Mouse (Mus musculus) heart, embryonic 16.5 days (tissue): ENCODE results near the gene Efnb1. TPM values are rescaled to one million over a fixed set of nuclear protein-coding genes. Genes with fewer than 3 reads are reported as not detected.

Experiments used
- ATAC-seq: fragments of 200-750 bp; cut with Nextera tagmentation; replicated peaks from 2 replicates; pipeline ENCODE4 v1.8.0; 2017; ENCODE audit warnings: moderate number of reproducible peaks; ENCODE audit not compliant: insufficient read depth, low FRiP score; ENCODE audit errors: extremely low read depth
- H3K27ac ChIP-seq: fragments of 300-500 bp; sonication (generic); 2 replicates; pipeline ENCODE4 v1.5.1; 2014; ENCODE audit warnings: mild to moderate bottlenecking, low read length, control low read depth, moderate library complexity
- H3K27me3 ChIP-seq: fragments of 300-500 bp; sonication (generic); 2 replicates; pipeline ENCODE4 v1.6.1; 2014; ENCODE audit warnings: low read length, mixed read lengths; ENCODE audit not compliant: control insufficient read depth, insufficient read depth
- H3K36me3 ChIP-seq: fragments of 300-500 bp; sonication (generic); 2 replicates; pipeline ENCODE4 v1.6.1; 2014; ENCODE audit not compliant: control insufficient read depth, insufficient read depth
- H3K4me1 ChIP-seq: fragments of 300-500 bp; sonication (generic); 2 replicates; pipeline ENCODE4 v1.6.1; 2014; ENCODE audit warnings: low read length, mixed read lengths; ENCODE audit not compliant: control insufficient read depth, insufficient read depth
- H3K4me2 ChIP-seq: fragments of 300-500 bp; sonication (generic); 2 replicates; pipeline ENCODE4 v1.6.1; 2014; ENCODE audit warnings: low read depth, mild to moderate bottlenecking, control low read depth, low read length
- H3K4me3 ChIP-seq: fragments of 300-500 bp; sonication (generic); 2 replicates; pipeline ENCODE4 v1.5.1; 2014; ENCODE audit warnings: mild to moderate bottlenecking, control low read depth, low read length
- H3K9ac ChIP-seq: fragments of 300-500 bp; sonication (generic); 2 replicates; pipeline ENCODE4 v1.6.1; 2014; ENCODE audit warnings: low read length, control low read depth
- H3K9me3 ChIP-seq: fragments of 300-500 bp; sonication (generic); replicated peaks from 2 replicates; pipeline ENCODE4 v1.6.1; 2016; ENCODE audit warnings: low read length; ENCODE audit not compliant: control insufficient read depth
- WGBS: fragments of 180-500 bp; shearing (Covaris S2); extraction: QIAGEN DNeasy Blood & Tissue Kit; methylation state at CpG from one replicate; pipeline ENCODE4 v1.1.7; 2014; 5-methylcytosine and 5-hydroxymethylcytosine counted together
- polyA plus RNA-seq: library from polyadenylated mRNA; unstranded; fragments of >200 nt; fragmentation: Nextera tagmentation; extraction: Ambion mirVana; gene quantifications from 2 replicates; pipeline ENCODE4 v1.2.1, GENCODE M21; 2015

Efnb1 gene
- polyA plus RNA-seq, 1 experiment from 2014 or later, result 17.4 TPM

DNA sequence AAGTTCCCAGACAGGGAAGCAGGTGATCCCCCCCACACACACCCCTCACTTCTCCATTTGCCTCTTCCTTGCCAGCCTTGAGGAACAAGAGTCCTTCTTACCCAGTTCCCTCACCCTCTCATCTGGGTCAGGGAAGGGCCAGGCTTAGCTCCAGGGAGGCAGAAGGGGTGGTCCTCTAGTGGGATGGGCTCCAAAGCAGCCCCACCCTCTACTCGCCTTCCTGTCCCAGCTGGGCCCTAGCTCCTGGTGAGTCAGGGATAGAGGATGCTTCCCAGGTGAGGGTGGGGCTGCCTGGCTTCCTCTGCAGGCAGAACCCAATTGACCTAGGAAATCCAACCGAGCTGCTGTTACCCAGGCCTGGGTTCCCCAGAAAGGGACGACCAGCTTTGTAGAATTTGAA, 14.8 kb downstream of the Efnb1 start:
- no peak overlapping the region for H3K9ac ChIP-seq
- no peaks in the 10 kb centered on the region for H3K9me3 ChIP-seq
- WGBS, result 74% methylated on average over 3 of the region's 3 CpGs
- H3K36me3 ChIP-seq, result peaks cover 15% of the 10 kb centered on the region; the same call in 1 of the 2 replicates
- ATAC-seq, result no peak
- no peaks in the 10 kb centered on the region for H3K4me1 ChIP-seq
- peaks cover 3% of the 10 kb centered on the region; the same call in 1 of the 2 replicates for H3K27me3 ChIP-seq
- no peak overlapping the region for H3K4me2 ChIP-seq
- no peak overlapping the region for H3K27ac ChIP-seq
- no peak overlapping the region for H3K4me3 ChIP-seq

DNA sequence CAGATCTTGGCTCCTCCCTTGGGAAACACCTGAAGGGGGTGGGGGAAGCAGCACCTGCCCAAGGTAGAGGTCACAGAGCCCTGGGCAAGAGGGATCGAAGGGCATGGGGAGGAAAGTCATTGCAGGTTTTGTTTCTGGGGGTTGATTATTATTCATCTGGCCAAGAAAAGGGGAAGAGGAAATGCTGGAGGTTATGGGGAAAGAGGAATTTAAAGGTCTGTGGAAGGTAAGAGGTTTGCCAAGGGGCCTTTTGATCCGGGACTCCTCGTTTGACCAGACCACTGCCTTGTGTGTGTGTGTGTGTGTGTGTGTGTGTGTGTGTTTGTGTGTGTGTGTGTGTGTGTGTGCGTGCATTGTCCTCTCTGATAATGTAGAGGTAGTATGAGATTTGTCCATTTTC, 15.5 kb downstream of the Efnb1 start:
- 0 out of 2 replicates have a peak, but pooled peaks cover 2% of the 10 kb centered on the region for H3K4me1 ChIP-seq
- 68% methylated on average over 4 of the region's 4 CpGs for WGBS
- no peak overlapping the region for H3K27ac ChIP-seq
- peaks cover 11% of the 10 kb centered on the region; the same call in 1 of the 2 replicates for H3K36me3 ChIP-seq
- H3K9ac ChIP-seq, result no peak overlapping the region
- no peak overlapping the region for H3K4me2 ChIP-seq
- H3K27me3 ChIP-seq, result peaks cover 7% of the 10 kb centered on the region; the same call in 1 of the 2 replicates
- H3K4me3 ChIP-seq, result no peak overlapping the region
- no peaks in the 10 kb centered on the region for H3K9me3 ChIP-seq
- no peak for ATAC-seq

DNA sequence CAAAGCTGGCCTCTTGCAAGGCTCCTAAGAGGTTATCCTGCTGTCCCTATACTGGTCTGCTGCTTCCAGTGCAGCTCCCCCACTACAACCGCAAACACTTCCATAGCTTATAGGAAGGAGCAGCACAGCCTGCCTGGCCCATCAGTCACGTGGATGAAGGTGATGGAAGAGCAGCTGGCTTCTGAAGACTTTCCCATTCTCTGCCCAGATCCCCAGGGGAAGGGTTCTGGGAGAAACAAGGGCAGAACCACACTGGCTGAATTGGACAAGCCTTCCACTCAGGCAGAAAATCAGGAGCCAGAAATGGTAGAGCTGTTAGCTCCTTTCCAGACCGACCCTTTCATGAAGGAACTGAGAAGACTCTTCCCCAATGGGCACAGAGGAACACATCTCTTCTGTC, 16.2 kb downstream of the Efnb1 start:
- Histone ChIP-seq H3K4me2 (no peak overlapping the region), H3K4me1 (0 out of 2 replicates have a peak, but pooled peaks cover 2% of the 10 kb centered on the region), H3K9me3 (no peaks in the 10 kb centered on the region), H3K36me3 (peaks cover 8% of the 10 kb centered on the region; the same call in 1 of the 2 replicates), H3K27ac (no peak overlapping the region), H3K9ac (no peak overlapping the region), H3K27me3 (peaks cover 8% of the 10 kb centered on the region; the same call in 1 of the 2 replicates), H3K4me3 (no peak overlapping the region)
- ATAC-seq, result no peak
- 45% methylated on average over 3 of the region's 3 CpGs for WGBS

DNA sequence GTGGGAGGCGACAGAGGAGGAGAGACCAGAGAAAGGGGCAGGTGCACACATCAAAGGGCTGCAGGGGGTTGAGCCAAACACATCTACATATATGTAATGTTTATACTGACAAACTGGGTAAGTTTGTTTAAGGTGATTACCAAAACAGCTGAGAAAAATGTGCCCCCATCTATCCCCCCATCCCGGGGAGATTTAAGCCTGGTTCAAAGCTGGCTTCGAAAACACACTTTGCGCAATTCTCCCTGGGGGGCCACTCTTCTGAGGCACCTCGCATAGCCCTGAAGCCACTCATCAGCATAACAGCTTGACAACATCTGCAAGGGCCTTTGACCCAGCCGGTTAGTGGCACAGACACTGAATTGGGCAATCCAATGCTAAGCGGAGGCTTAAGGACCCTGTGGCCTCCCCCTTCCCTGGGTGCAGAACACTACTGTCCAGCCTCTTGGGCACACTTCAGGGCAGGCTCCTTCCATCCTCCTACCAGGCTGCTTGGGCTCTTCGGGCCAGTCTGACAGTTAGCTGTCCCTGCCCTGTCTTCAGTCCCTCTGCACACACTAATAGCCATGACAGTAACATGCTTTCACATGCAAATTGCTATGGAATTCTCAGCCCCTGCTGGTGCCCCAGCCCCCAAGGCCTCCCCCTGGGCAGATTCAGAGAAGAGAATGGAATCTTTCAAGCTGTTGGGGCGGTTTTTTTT, 16.8 kb downstream of the Efnb1 start:
- H3K9me3 ChIP-seq, result no peaks in the 10 kb centered on the region
- peaks cover 8% of the 10 kb centered on the region; the same call in 1 of the 2 replicates for H3K27me3 ChIP-seq
- H3K4me1 ChIP-seq, result 0 out of 2 replicates have a peak, but pooled peaks cover 2% of the 10 kb centered on the region
- ATAC-seq, result no peak
- H3K4me3 ChIP-seq, result no peak overlapping the region
- no peak overlapping the region for H3K4me2 ChIP-seq
- no peak overlapping the region for H3K9ac ChIP-seq
- H3K27ac ChIP-seq, result no peak overlapping the region
- H3K36me3 ChIP-seq, result 0 out of 2 replicates have a peak, but pooled peaks cover 2% of the 10 kb centered on the region
- WGBS, result 51% methylated on average over 9 of the region's 9 CpGs

DNA sequence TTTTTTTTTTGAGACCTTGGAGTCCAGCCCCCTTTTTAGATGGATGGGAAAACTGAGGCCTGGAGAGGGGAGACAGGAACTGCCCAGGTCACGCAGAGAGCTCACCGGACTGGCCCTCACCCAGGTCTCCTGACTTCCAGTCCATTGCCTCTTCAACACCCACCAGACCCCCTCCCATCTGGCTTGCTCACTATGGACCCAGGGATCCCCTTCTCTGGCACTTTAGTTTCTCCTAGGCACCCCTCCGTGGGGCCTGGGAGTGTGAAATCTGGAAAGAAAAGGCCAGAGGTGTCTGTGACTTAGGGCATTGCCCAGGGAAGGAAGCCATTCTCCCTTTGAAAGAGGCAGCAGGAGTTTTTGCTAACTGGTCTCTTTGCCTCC, 17.3 kb downstream of the Efnb1 start:
- Histone ChIP-seq H3K27ac (no peak overlapping the region), H3K9ac (no peak overlapping the region), H3K9me3 (no peaks in the 10 kb centered on the region), H3K27me3 (peaks cover 8% of the 10 kb centered on the region; the same call in 1 of the 2 replicates), H3K36me3 (no peaks in the 10 kb centered on the region), H3K4me1 (0 out of 2 replicates have a peak, but pooled peaks cover 2% of the 10 kb centered on the region), H3K4me2 (no peak overlapping the region), H3K4me3 (no peak overlapping the region)
- ATAC-seq, result no peak
- 47% methylated on average over 3 of the region's 3 CpGs for WGBS

DNA sequence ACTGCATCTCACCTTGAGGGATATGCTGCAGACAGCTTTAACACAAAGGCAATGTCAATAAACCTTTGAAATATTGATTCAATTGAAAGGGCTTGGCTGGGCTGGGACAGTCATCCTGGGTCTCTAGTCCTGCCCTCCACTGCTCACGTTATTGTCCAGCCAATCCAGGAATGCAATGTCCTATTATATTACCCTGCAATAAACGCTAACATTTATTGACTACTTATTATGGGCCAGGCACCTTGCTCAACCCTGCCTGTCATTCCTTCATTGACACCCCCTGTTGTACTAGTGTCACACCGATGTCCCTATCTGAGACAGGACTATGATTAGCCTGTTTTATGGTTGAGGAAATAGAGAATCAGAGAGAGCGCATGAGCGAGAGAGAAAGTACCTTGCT, 18.4 kb downstream of the Efnb1 start:
- Histone ChIP-seq H3K9ac (no peak overlapping the region), H3K4me1 (peaks cover 6% of the 10 kb centered on the region; the same call in 1 of the 2 replicates), H3K4me2 (no peak overlapping the region), H3K9me3 (no peaks in the 10 kb centered on the region), H3K27ac (no peak overlapping the region), H3K27me3 (peaks cover 8% of the 10 kb centered on the region; the same call in 1 of the 2 replicates), H3K4me3 (no peak overlapping the region), H3K36me3 (no peaks in the 10 kb centered on the region)
- ATAC-seq, result no peak
- WGBS, result 81% methylated on average over 5 of the region's 5 CpGs

DNA sequence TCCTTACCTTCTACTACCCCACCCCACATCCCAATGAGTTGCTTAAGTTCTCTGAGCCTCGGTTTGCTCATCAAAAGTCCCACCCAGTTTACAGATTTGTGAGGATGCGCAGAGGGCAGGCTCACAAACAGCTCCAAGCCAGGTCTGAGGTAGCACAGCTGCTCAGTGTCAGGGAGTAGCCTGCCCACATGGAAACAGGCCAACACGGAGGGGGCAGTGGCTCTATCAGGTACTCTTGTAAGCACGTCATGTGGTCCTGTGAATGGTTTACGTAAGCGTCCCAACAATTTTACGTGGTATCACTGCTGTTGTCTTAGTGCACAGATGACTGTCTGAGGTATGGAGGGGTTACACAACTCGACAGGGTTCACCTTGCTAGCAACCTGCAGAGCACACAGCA, 23.1 kb downstream of the Efnb1 start:
- Histone ChIP-seq H3K27me3 (peaks cover 10% of the 10 kb centered on the region; the same call in 1 of the 2 replicates), H3K4me2 (no peak overlapping the region), H3K4me3 (no peak overlapping the region), H3K27ac (no peak overlapping the region), H3K4me1 (peaks cover 6% of the 10 kb centered on the region; the same call in 1 of the 2 replicates), H3K9ac (no peak overlapping the region), H3K36me3 (no peaks in the 10 kb centered on the region), H3K9me3 (no peaks in the 10 kb centered on the region)
- WGBS, result 50% methylated on average over 8 of the region's 8 CpGs
- peak; percentile 53; the same call in 1 of the 2 replicates for ATAC-seq

DNA sequence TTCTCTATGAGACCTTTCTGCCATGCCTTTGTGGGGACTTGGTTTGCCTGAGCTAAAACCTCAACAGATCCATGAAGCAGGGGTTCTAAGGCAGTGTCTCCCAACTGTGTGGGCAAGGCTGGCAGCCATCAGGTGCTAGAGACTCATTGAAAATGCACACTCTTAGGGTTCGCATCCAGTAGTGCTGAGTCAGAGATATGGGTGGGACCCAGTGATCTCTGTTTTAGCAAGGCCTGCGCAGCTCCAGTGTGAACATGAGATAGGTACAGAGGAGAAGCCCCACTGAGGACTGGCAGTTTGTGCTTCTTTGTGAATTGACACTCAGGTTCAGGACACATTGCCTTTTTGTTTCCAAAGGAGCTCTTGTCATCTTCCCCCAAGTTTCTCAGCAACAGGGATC, 28.2 kb downstream of the Efnb1 start:
- Histone ChIP-seq H3K9me3 (no peaks in the 10 kb centered on the region), H3K4me1 (peaks cover 3% of the 10 kb centered on the region), H3K4me2 (no peak overlapping the region), H3K27ac (no peak overlapping the region), H3K4me3 (no peak overlapping the region), H3K9ac (no peak overlapping the region), H3K27me3 (peaks cover 7% of the 10 kb centered on the region; the same call in 1 of the 2 replicates), H3K36me3 (no peaks in the 10 kb centered on the region)
- 91% methylated on average over 2 of the region's 2 CpGs for WGBS
- no peak for ATAC-seq

DNA sequence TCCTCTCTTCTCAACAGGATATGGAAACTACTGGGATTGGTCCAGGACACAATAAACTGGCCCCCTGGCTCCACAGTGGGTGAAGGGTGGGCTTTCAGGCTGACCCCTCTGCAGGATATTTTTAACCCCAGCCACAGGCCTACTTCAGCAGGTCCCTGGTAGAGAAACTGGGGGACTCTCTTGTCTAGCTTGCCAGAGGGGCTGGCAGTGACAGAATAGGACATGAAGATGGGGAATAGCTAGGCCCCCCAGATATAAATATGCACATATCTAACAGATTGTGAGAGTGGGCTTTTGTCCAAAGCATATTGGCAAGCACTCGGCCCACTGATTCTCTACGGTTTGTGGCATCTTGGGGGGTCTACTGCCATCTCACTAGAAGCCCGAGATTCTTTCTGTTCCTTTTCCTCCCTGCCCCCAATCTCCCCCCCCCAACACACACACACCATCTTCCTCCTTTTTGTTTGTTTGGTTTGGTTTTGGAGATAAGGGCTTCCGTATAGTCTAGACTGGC, 29.0 kb downstream of the Efnb1 start:
- no peaks in the 10 kb centered on the region for H3K9me3 ChIP-seq
- WGBS, result 34% methylated on average over 4 of the region's 4 CpGs
- H3K4me3 ChIP-seq, result no peak overlapping the region
- H3K4me1 ChIP-seq, result peaks cover 3% of the 10 kb centered on the region
- H3K27me3 ChIP-seq, result peaks cover 7% of the 10 kb centered on the region; the same call in 1 of the 2 replicates
- H3K9ac ChIP-seq, result no peak overlapping the region
- ATAC-seq, result no peak
- H3K36me3 ChIP-seq, result no peaks in the 10 kb centered on the region
- H3K27ac ChIP-seq, result no peak overlapping the region
- no peak overlapping the region for H3K4me2 ChIP-seq
